Mouse (Mus musculus) left cerebral cortex, adult 2 months (tissue): ENCODE data around the gene Mpig6b. TPM values are rescaled to one million over a fixed set of nuclear protein-coding genes. Genes with fewer than 3 reads are reported as not detected.

Experiments used
- DNase-seq, 2 experiments: peaks; one replicate each; pipeline ENCODE4 v3.0.0; 2021 to 2022; ENCODE audit warnings: low spot score in 2 of 2, mixed read lengths in 1 of 2; ENCODE audit errors: extremely low spot score in 1 of 2
- H3K27ac ChIP-seq: fragments of 200-600 bp; 2 replicates; pipeline ENCODE4 v1.8.1; 2022
- H3K4me3 ChIP-seq: fragments of 200-600 bp; 2 replicates; pipeline ENCODE4 v1.8.1; 2022
- CTCF ChIP-seq: fragments of 200-600 bp; IDR thresholded peaks from 2 replicates; pipeline ENCODE4 v1.8.1; 2022; ENCODE audit warnings: antibody characterized with exemption, mild to moderate bottlenecking, moderate library complexity
- intact Hi-C: fragments of 180-260 bp; cut with DNase I; formaldehyde crosslinking; loops from one replicate; pipeline ENCODE4 v1.15.1; 2025
- total RNA-seq, 2 experiments: library from RNA; stranded (reverse); gene quantifications; 2 replicates each; pipeline ENCODE4 v1.2.3; 2021

Gene Mpig6b
- total RNA-seq, 2 experiments from 2014 or later, result not detected

DNA sequence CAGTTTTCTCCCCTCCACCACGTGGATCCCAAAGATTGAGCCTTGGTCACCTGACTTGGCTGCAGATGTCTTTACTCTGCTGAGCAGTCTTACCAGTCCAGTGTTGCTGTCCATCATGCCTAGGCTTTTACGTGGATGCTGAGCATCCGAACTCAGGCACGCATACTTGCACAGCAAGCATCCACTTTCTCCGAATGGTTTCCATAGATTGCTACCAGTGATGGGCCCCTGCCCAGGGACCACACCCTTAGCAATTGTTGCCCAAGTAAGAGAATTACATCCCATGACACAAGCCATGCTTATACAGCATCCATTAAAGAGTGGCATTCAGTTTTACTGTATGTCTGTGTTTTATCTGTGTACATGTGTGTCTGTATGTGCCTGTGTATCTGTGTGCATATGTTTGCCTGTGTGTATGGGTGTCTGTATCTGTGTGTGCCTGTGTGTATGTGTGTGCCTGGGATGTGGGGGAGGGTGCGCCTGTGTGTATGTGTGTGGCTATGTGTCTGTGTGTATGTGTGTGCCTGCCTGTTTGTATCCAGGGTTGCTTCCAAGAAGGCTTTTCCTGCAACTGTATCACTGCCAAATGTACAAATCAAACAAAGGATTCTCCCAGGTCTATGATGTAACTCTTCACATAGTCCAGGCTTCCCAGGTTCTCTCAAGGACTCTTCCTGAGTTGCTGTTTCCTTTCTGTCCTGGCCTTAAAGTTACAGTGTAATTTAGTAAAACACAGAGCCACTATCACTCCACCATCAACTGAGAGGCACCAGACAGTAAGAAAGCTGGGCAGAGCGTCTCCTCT is 10.1 kb downstream of the Mpig6b start:
- intact Hi-C loops, result no loop called here

DNA sequence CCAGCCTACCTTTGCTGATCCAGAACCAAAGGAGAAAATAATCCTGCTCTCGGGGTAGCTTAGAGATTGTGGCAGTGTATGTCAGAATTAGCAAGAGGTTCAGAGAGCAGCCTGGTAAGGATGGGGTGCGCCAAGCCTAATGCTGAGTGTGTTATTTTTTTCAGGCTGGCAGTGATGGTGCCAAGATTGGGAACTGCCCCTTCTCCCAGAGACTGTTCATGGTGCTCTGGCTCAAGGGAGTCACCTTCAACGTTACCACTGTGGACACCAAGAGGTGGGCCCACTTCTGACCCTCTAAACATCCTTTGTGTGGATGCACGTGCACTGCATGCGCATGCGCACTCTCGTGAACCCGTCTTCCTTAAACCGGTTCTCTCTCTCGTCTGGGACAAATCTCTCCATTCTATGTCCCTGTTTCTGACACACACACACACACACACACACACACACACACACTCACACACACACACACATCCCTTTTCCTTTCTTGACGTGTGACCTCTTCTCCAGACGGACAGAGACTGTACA is 13.6 kb downstream of the Mpig6b start:
- Histone ChIP-seq H3K27ac (peak overlapping the region; percentile 78; the same call in 1 of the 2 replicates), H3K4me3 (no peak overlapping the region)
- no peak for TF ChIP-seq CTCF
- intact Hi-C loops, result no loop called here
- DNase-seq, result no peak

More for the DNA sequence above, 10.1 kb downstream of the Mpig6b start:
- TF ChIP-seq CTCF, result no peak
- no peak overlapping the region for H3K27ac ChIP-seq
- no peak overlapping the region for H3K4me3 ChIP-seq
- no peak for DNase-seq

DNA sequence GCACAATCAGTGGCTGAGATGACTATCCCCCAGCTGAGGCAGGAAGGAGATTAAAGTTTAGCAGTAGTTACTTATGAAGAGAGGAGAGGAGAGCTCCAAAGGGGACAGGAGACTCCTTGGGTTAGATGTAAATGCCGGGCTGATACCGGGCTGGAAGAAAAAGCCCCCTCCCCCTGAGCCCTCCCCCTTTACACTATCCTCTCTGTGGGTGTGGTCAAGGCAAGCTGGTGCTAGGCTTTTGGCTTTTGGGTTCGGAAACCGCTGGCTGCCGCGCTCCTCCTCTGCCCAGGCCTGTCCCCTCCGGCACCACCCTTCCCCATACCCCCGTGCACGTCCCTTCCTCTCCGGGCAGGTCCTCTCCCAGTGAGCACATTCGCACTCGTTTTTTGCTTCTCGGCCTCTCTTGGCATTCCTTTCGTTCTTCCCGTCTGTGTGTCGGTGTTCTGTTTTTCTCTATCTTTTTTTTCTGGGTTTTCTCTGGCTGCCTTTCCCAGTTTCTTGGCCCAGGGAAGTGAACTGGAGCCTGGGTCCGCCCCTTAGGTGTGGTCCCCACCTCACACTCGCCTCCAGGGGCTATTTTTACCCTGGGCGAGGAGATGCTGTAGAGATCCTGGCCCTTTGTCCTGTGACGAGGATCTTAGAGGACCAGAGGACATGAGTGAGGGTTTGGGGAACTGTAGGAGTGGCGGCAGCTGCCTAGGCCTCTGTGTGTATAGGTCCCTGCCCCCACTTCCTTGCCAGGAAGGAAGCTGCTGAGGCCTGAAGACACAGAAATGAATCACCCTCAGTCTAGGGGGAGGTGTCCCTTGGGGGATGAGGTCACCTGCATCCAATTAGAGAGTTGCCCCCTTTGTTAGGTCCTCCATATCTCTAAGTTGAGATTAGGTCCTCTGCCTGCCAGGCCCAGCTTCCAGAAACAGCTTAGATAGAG is 14.6 kb downstream of the Mpig6b start:
- Histone ChIP-seq H3K4me3 (peak overlapping the region; percentile 37), H3K27ac (peak overlapping the region; percentile 78)
- DNase-seq, result no peak
- no peak for TF ChIP-seq CTCF
- intact Hi-C loops, result no loop called here

DNA sequence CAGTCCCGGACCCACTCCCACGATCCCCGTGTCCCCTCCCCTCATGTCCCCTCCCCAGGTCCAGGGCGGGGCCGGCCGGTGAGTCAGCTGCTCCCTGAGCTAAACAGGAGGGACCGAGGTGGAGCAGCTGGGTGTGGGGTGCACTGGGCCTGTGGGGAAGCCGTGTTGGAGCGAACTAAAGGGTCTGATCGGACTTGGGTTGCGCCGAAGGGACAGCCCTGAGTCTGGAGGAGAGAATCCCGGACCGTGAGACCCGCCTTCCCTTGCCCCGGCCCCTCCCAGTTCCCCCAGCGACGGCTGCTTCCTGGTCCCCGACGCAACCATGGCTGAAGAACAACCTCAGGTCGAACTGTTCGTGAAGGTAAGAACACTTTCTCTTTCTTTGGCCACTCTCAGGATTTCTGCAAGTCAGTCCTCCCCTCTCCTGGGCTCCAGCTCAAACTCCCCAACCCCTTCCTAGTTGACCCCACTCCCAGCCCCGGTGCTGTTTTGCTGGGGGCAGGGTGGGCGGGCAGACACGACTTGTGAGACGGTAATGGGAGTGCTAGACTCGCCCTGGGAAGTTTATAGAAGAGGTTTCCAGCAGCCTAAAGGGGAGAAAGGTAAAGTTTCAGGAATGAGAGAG is 15.7 kb downstream of the Mpig6b start:
- DNase-seq, result no peak
- H3K27ac ChIP-seq, result peak overlapping the region; percentile 70
- TF ChIP-seq CTCF, result no peak
- H3K4me3 ChIP-seq, result peak overlapping the region; percentile 47
- intact Hi-C loops, result no loop called here

DNA sequence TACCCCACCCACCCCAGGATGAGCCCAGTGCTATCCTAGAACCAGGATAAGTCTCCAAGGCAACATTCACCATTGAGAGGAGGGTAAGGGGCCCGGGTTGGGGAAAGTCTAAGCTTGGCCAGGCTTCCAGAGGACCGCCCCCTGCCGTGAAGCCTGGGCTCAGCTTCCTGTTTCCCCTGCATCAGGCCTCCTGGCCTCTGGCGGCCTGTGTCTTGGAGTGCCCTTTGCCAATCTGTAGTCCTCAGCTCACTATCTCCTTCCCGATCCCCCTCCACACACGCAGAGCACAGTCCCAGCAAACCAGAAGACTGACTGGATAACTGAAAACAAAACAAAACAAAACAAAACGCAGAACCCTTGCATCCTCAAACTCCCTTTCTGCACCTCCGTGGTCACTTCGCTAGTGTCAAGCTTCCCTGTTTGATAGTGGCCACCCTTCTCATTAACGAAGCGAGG is 16.4 kb downstream of the Mpig6b start, which contains the start of gene Clic1:
Clic1 (plus strand) TSS at position 406 of the 456 bp plus-strand sequence.
- no peak for DNase-seq
- peak within 1 kb of the TSS; percentile 47 for H3K4me3 ChIP-seq
- intact Hi-C loops, result no loop called here
- no peak; the same call in 1 of the 2 replicates for TF ChIP-seq CTCF
- peak within 1 kb of the TSS; percentile 70 for H3K27ac ChIP-seq

DNA sequence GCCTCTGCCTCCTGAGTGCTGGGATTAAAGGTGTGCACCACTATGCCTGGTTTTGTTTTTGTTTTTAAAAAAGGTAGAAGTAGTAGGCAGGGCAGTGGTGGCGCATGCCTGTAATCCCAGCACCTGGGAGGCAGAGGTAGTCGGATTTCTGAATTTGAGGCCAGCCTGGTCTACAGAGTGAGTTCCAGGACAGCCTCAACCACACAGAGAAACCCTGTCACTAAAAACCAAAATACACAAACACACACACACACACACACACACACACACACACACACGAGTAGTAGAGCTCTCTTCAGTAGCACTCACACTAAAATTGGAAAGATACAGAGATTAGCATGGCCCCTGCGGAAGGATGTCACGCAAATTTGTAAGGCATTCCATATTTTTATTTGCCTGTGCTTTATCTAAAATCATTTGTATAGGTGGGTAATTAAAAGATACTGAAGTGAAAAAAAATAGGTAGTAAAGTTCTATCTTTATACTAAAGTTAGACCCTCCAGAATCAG is 17.0 kb downstream of the Mpig6b start:
- H3K27ac ChIP-seq, result no peak overlapping the region
- no peak for TF ChIP-seq CTCF
- intact Hi-C loops, result no loop called here
- no peak overlapping the region for H3K4me3 ChIP-seq
- DNase-seq, result no peak

DNA sequence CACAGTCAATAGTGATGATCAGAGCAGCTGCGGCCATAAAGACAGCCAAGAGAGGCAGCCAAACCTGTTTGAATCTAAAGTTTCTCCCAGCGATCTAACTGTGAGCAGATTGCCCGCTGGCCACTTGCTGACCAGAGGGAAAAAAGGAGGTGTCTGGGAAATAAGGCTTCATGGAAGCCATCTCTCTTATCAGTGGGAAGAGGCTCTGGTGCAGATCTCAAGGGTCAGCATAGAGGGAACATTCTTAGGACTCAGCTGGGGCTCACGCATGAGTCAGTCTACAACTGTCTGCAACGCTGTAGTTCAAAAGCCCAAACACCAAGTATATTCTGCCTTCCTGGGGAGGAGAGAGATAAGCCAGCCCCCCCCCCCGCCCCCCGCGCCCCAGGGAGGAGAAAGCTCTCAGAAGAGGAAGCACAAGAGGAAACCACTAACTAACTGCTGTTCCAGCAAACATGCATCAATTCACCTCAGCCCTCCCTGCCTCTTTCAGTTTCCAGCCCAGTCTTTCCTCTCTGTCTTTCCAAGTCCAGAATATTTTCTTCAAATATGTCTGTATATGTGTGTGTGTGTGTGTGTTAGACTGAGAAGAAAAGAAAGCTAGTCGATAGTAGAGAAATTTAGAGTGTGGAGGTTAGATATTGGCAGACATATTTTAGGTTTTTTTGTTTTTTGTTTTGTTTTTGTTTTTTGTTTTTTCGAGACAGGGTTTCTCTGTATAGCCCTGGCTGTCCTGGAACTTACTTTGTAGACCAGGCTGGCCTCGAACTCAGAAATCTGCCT is 17.6 kb downstream of the Mpig6b start:
- Histone ChIP-seq H3K27ac (peak overlapping the region; percentile 40; the same call in 1 of the 2 replicates), H3K4me3 (no peak overlapping the region)
- TF ChIP-seq CTCF, result no peak
- intact Hi-C loops, result no loop called here
- DNase-seq, result no peak

DNA sequence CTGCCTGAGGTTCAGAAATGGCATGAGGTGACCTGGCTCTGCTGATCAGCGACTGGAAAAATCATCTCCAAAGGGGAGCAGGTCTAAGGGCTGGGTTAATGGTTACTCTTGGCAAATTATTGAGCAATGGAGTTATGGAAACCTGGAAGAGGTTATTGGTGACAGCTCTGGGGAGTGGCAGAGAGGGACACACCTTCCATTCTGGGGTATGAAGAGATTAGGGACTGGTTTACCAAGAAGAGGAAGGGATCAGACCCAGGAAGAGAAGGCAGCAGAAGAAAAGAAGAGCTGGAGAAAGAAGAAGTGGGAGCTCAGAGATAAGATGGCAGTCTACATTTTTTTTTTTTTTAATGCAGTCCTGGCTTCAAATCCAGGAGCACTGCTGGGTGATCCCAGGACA is 18.3 kb downstream of the Mpig6b start:
- Histone ChIP-seq H3K27ac (peak overlapping the region; percentile 40; the same call in 1 of the 2 replicates), H3K4me3 (no peak overlapping the region)
- no peak for DNase-seq
- TF ChIP-seq CTCF, result no peak
- intact Hi-C loops, result no loop called here

DNA sequence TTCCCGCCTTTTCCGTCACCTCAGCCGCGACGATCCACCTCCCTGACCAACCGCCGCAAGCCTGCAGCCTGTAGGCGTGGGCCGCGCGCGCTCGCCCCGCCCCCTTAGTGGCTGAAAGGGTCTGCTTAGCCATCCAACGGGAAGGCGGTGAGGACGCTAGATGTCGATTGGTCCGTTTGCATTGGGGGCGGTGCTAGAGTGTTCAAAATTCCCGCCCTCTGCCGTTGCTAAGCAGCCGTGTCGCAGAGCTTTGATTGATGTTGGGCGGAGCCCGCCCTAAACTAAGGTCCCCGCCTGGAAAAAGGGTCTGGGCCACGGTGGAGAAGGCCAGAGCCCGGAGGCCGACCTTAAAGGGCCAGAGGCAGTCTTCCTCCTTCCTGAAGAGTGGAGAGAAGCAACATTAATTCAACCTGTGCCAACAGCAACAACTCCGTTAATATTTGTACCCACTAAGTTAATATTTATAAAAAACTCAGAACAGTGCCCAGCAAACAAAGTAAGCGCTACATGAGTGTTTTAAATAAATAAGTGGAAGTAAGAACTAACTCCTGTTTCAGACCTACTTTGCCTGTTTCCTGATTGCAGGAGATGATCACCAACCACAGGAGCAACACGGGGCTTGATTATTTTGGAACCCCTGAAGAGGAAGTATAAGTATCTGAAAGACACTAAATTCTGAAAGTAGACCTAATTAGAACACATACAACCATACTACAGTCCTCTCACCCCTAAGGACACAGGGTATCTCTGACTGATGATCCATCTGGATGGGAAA is 19.1 kb downstream of the Mpig6b start, which contains the start of gene Msh5:
Msh5 (minus strand) TSS at position 65 of the 775 bp plus-strand sequence.
- H3K27ac ChIP-seq, result peak within 1 kb of the TSS; percentile 34; the same call in 1 of the 2 replicates
- peak within 1 kb of the TSS; percentile 52 for H3K4me3 ChIP-seq
- DNase-seq, result peak; percentile 84 to 93
- TF ChIP-seq CTCF, result no peak; the same call in 1 of the 2 replicates
- intact Hi-C loops, result no loop called here
